Mouse (Mus musculus) ES-CJ7 (cell line): ENCODE results near the gene Ralbp1.

Experiments used
- DNase-seq: peaks from one replicate; pipeline ENCODE4 v3.0.0; 2011; ENCODE audit warnings: low read depth, low spot score

Ralbp1 gene

GRCm38 (mm10) chr17:65850487-65850886 is 35.1 kb downstream of the Ralbp1 start:
- no peak for DNase-seq

GRCm38 (mm10) chr17:65847694-65848449 is 37.7 kb downstream of the Ralbp1 start:
- DNase-seq: no peak

GRCm38 (mm10) chr17:65845423-65845822 is 40.2 kb downstream of the Ralbp1 start:
- DNase-seq: no peak

GRCm38 (mm10) chr17:65842669-65843381 is 42.8 kb downstream of the Ralbp1 start:
- DNase-seq: no peak

- DNase-seq: no peak
These were observed 45.9 kb downstream of the Ralbp1 start for GRCm38 (mm10) chr17:65839541-65840256.

GRCm38 (mm10) chr17:65836746-65837145 is 48.9 kb downstream of the Ralbp1 start:
- DNase-seq: no peak

- DNase-seq: no peak
These were observed 51.7 kb downstream of the Ralbp1 start for GRCm38 (mm10) chr17:65833891-65834290.

GRCm38 (mm10) chr17:65830216-65830863 is 55.3 kb downstream of the Ralbp1 start:
- no peak for DNase-seq

GRCm38 (mm10) chr17:65828951-65829350 is 56.6 kb downstream of the Ralbp1 start:
- DNase-seq: no peak

GRCm38 (mm10) chr17:65827904-65828303 is 57.7 kb downstream of the Ralbp1 start:
- no peak for DNase-seq

GRCm38 (mm10) chr17:65827119-65827840 is 58.3 kb downstream of the Ralbp1 start:
- no peak for DNase-seq

GRCm38 (mm10) chr17:65826257-65826656 is 59.3 kb downstream of the Ralbp1 start:
- DNase-seq: no peak

- no peak for DNase-seq
These were observed 61.4 kb downstream of the Ralbp1 start for GRCm38 (mm10) chr17:65824246-65824645.

- no peak for DNase-seq
These were observed 63.2 kb downstream of the Ralbp1 start for GRCm38 (mm10) chr17:65822423-65822822.

- no peak for DNase-seq
These were observed 65.4 kb downstream of the Ralbp1 start for GRCm38 (mm10) chr17:65820197-65820596.

GRCm38 (mm10) chr17:65813763-65814162 is 71.8 kb downstream of the Ralbp1 start:
- no peak for DNase-seq

GRCm38 (mm10) chr17:65811032-65811431 is 74.6 kb downstream of the Ralbp1 start:
- DNase-seq: no peak

GRCm38 (mm10) chr17:65806416-65806815 is 79.2 kb downstream of the Ralbp1 start:
- no peak for DNase-seq

GRCm38 (mm10) chr17:65805966-65806365 is 79.6 kb downstream of the Ralbp1 start:
- DNase-seq: no peak

GRCm38 (mm10) chr17:65802026-65802425 is 83.6 kb downstream of the Ralbp1 start:
- no peak for DNase-seq

- no peak for DNase-seq
These were observed 85.1 kb downstream of the Ralbp1 start for GRCm38 (mm10) chr17:65800451-65800850.
